Mouse (Mus musculus): ENCODE results near the gene Washc3.

- TF ChIP-seq CTCF (IDR thresholded peaks at IDR 0.05; ENCODE audit: control insufficient read depth, insufficient read depth, insufficient read length) (no peak), USF1 (IDR thresholded peaks at IDR 0.05; ENCODE audit: low read depth) (no peak), MAX (IDR thresholded peaks at IDR 0.05) (no peak)
Measured at GRCm38 (mm10) chr10:88288061-88288460, 87.2 kb downstream of the Washc3 start.

Measured in C2C12 (cell line).